Mouse (Mus musculus) left cerebral cortex, postnatal 14 days (tissue): Measurements from ENCODE around the gene Galnt10. TPM values are rescaled to one million over a fixed set of nuclear protein-coding genes. Genes with fewer than 3 reads are reported as not detected.
A peak's percentile ranks its signal among the peaks of the same experiment; 100 is the strongest.

Experiments used
- DNase-seq, 2 experiments: peaks; one replicate each; pipeline ENCODE4 v3.0.0; 2021 to 2022; ENCODE audit warnings: low spot score in 2 of 2, mixed read lengths in 1 of 2
- intact Hi-C: fragments of 180-260 bp; cut with DNase I; formaldehyde crosslinking; loops from one replicate; pipeline ENCODE4 v1.15.1; 2025
- total RNA-seq, 2 experiments: library from RNA; stranded (reverse); gene quantifications; 2 replicates each; pipeline ENCODE4 v1.2.3; 2021

Galnt10 gene
- total RNA-seq, 2 experiments from 2014 or later: 7.6 to 8.8 TPM

- DNase-seq: peak; percentile 24 to 37
- intact Hi-C loops: loop anchor here (5.0 kb wide), 1 partner anchor 36 kb away; the partner anchor contains the start of gene Galnt10
These were observed 37.9 kb downstream of the Galnt10 start for GRCm38 (mm10) chr11:57683125-57683524.

GRCm38 (mm10) chr11:57683931-57684330 is 38.7 kb downstream of the Galnt10 start:
- intact Hi-C loops: loop anchor here (5.0 kb wide), 1 partner anchor 37 kb away; the partner anchor contains the start of gene Galnt10
- DNase-seq: no peak

- no peak for DNase-seq
- intact Hi-C loops: loop anchor here (5.0 kb wide), 1 partner anchor 38 kb away; the partner anchor contains the start of gene Galnt10
These were observed 39.6 kb downstream of the Galnt10 start for GRCm38 (mm10) chr11:57684891-57685290.

GRCm38 (mm10) chr11:57685689-57686454 is 40.6 kb downstream of the Galnt10 start:
- no peak for DNase-seq
- intact Hi-C loops: no loop called here

- intact Hi-C loops: no loop called here
- no peak for DNase-seq
These were observed 41.6 kb downstream of the Galnt10 start for GRCm38 (mm10) chr11:57686797-57687196.

GRCm38 (mm10) chr11:57687258-57687657 is 42.0 kb downstream of the Galnt10 start:
- intact Hi-C loops: no loop called here
- no peak for DNase-seq

- DNase-seq: no peak
- intact Hi-C loops: no loop called here
These were observed 43.1 kb downstream of the Galnt10 start for GRCm38 (mm10) chr11:57688179-57688929.

GRCm38 (mm10) chr11:57689811-57690210 is 44.6 kb downstream of the Galnt10 start:
- DNase-seq: no peak
- intact Hi-C loops: no loop called here

- no peak for DNase-seq
- intact Hi-C loops: no loop called here
These were observed 45.6 kb downstream of the Galnt10 start for GRCm38 (mm10) chr11:57690836-57691235.

GRCm38 (mm10) chr11:57691939-57692338 is 46.7 kb downstream of the Galnt10 start:
- no peak for DNase-seq
- intact Hi-C loops: no loop called here

- intact Hi-C loops: no loop called here
- DNase-seq: no peak
These were observed 47.5 kb downstream of the Galnt10 start for GRCm38 (mm10) chr11:57692726-57693125.

- DNase-seq: no peak
- intact Hi-C loops: no loop called here
These were observed 49.2 kb downstream of the Galnt10 start for GRCm38 (mm10) chr11:57694486-57694885.

- DNase-seq: peak in 1 of 2 experiments; percentile 22
- intact Hi-C loops: no loop called here
These were observed 51.0 kb downstream of the Galnt10 start for GRCm38 (mm10) chr11:57696207-57696676.

- intact Hi-C loops: no loop called here
These were observed 51.6 kb downstream of the Galnt10 start for GRCm38 (mm10) chr11:57696807-57697251.

GRCm38 (mm10) chr11:57700114-57700513 is 54.9 kb downstream of the Galnt10 start:
- DNase-seq: no peak
- intact Hi-C loops: no loop called here

More at GRCm38 (mm10) chr11:57696807-57697251, 51.6 kb downstream of the Galnt10 start:
- no peak for DNase-seq

GRCm38 (mm10) chr11:57701193-57701925 is 56.1 kb downstream of the Galnt10 start:
- intact Hi-C loops: no loop called here
- DNase-seq: peak in 1 of 2 experiments; percentile 26

- intact Hi-C loops: no loop called here
- no peak for DNase-seq
These were observed 56.7 kb downstream of the Galnt10 start for GRCm38 (mm10) chr11:57701956-57702355.

- DNase-seq: no peak
- intact Hi-C loops: no loop called here
These were observed 61.4 kb downstream of the Galnt10 start for GRCm38 (mm10) chr11:57706620-57707019.

- intact Hi-C loops: no loop called here
These were observed 62.0 kb downstream of the Galnt10 start for GRCm38 (mm10) chr11:57707114-57707798.

More at GRCm38 (mm10) chr11:57707114-57707798, 62.0 kb downstream of the Galnt10 start:
- DNase-seq: no peak
